Mouse (Mus musculus) spleen, adult 18-20 months (tissue): ENCODE results near the gene Ttc28.

Experiments used
- DNase-seq, 2 experiments: peaks; one replicate each; pipeline ENCODE4 v3.0.0; 2022; ENCODE audit warnings: mixed read lengths in 2 of 2

Ttc28 gene

DNA sequence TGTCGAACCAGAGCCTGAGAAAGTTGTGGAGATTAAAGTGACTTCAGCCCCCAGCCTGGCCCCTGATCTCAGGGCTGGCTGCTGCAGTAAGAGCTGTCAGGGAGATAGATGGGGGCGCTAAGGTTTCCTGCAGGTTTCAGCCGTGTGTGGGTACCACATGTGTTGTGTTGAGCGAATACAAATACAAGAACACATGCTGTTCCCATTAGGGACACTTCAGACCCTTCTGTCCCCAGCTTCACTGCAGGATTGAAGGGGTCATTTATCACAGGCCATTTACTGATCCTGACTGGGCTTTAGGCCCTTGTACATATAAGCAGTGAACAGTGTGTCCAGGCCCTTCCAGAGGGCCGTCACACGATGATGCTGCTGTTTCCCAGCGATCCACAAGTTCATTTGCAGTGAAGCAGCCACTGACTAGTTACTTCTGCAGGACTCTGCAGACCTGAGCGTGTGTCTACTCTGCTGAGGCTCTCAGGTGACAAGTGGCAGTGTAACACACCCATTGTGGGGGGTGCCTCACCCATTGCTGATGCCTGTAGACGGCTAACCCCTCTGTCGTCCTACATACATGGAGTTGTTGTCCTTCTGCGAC is 258.7 kb downstream of the Ttc28 start:
- no peak for DNase-seq

DNA sequence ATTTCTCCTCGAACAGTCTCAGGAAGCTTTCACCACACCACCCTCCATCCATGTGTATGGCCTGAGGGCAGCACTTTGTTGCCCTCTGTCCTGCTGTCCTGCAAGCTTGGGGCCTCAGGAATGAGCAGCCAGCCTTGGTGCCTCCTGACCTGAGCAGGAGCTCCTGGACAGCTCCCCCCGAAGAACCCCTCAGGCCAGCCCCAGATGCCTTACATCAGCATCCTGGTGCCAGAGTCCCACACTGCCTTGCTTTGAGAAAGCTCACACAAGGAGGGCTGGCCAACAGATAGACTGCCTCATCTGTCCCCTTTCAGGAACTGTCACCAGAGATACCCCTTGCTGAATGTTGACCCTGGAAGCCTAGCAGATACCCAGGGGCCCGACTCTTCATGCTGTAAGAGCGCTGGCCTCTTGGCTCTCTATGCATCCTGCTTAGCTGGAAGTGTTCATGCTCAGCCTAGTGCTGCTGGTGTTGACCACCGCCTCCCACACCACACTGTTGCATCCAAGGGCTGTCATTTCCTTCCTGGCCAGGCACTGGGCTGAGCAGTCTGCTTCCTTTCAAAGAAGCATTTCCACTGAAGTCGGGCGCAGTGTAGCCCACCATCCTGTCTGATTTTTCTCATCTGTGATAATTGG is 259.4 kb downstream of the Ttc28 start:
- no peak for DNase-seq

DNA sequence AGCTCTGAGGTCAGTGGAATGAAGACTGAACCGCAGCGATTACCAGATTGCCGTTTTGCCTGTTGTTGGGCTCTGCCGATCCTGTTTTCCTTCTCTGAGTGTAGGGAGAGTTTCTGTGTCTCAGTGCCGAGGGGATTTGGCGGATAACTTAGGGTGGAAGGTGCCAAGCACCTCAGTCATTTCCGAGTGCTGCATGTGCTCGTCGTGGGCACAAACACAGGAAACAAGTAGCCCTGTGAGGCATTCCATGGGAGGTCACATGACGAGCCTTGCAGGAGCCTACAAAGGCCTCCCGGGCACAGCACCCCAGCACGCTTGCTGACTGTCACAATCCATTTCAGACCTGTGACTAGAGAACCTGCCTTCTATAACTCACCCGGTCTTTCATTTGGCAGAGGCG is 260.0 kb downstream of the Ttc28 start:
- no peak for DNase-seq

DNA sequence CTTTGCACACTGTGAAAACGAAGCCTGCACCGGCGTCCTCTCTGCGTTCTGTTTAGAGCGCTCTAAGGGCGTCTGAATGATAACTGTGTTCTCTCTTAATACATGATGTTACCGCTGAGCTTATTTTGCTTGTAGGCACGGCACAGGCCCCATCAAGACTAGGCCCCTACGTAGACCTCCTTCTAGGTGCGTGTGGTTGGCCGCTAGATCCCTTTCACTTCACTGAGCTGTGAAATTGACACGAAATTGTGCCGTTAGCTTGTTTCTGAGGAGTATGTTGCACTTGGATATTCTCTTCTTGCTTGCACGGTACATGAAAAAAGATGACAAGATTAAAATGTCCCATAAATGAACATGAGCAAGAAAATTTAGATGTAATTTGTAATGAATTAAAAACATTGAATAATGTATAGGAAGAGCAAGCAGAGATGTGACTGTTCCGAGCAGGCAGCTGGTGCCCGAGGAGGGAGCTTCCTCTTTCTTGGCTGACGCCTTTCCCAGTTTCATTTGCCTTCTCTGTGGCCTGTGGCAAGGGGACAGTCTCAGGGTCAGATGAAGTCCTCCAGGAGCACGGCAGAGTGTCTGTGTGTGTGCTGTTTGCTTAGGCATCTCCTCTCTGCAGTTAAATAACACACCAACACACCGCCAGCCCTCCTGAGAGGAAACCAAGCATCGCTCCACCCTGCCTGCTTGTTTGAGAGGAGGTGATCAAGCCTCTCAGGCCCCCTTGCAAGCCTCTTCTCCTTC is 261.7 kb downstream of the Ttc28 start:
- DNase-seq, result peak; percentile 21 to 39

DNA sequence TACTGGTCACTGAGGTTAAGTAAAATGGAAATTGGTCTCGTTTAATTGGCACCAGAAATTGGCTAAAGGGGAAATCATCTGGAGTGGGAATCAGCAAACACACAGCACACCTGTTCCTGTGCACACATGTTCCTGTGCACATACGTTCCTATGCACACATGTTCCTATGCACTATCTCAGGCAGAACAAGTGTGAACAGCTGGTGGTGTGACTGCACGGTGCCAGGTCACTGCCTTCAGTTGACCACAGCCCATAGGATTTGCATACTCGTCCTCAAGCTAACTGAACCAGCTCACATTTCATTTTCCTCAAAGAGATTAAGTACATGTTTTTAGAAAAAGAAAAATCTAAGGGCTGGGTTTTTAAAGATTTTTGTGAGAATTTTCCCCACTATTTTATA is 263.2 kb downstream of the Ttc28 start:
- peak; percentile 15 to 18 for DNase-seq

DNA sequence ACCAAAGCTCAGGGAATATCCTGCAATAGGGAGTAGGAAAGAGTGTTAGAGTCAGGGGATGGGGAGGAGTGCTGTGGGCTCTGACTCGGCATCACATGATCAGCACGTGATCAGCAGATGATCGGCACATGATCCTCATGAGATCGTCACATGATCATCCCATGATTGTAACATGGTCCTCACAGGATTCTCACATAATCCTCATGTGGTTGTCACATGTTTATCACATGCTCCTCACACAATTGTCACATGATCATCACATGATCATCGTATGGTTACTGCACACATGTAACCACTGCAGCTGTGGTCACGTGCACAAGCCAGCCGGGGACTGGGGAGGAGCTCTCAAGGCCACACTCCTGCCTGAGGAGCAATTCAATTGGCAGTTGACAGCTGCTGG is 264.8 kb downstream of the Ttc28 start:
- DNase-seq, result no peak

DNA sequence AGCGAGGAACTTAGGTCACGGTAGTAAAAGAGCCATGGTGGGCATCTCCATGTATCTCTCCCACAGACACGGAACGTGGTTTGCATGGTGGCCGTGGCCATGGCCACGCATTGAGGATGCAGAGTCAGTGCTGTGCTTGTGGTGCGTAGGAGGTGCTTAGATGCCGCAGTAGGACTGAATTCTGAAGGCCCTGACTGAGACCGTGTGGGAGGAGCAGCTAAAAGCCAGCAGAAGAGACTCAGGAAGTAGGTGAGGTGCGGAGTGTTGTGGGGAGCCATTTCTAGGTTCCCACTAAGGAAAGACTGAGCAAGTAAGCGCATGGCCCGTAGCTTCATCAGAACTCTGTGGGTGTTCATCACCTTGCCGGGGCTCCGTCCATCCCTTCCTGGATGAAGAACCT is 271.0 kb downstream of the Ttc28 start:
- no peak for DNase-seq

DNA sequence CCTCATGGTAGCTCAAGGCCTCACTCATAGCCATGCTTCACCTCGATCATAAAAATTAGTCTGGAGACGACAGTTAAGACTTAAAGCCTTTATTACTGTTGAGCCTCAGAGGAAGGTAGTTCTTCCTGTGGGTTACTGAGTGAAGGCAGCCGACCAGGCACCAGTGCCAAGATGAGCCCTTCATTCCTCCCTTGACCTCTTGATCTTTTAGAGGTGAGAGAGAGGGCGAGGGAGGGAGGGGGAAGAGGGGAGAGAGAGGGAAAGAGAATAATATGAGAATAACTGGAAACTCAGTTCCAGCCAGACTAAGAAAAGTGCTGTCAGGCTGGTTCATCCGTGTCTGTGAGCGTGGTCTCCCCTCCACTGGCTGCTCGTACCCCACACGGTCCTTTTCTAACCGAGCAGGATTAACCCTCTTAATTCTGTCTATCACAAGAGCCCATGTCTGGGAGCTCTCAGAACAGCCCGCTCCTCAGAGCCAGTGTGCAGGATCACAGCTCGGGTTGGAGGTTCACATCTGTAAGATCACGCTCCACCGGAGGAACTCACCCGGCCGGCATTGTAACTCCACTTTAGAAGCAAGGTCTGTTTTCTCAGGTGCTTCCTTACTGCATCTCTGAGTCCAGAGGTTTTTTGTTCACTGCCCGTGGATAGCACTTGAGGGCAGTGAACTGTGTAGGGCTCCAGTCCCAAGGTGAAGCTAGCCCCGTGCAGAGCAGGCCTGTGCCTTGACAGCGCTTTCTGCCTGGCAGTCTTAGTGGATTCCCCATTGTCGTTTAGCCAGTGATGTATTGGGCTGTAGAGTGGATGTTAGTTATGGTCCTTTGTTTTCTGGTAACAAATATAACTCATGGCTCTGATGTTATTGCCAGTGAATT is 272.5 kb downstream of the Ttc28 start:
- DNase-seq, result no peak

DNA sequence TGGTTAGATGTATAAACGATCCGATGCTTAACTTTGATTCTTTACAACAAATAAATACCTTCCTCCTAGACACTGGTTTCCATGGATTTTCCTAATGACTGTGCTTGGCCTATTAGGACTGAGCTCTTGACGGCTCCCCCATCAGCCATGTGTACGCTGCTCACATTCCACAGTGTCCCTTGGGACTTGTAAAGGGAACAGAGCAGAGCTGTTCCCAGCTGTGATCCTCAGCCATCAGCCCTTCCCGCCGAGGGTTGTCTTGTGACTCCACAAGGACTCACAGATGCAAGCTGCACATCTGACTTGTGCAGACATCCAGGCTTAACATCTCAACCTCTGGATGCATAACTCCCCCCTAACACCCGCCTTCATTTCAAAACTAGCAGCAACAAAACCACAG is 275.0 kb downstream of the Ttc28 start:
- no peak for DNase-seq

DNA sequence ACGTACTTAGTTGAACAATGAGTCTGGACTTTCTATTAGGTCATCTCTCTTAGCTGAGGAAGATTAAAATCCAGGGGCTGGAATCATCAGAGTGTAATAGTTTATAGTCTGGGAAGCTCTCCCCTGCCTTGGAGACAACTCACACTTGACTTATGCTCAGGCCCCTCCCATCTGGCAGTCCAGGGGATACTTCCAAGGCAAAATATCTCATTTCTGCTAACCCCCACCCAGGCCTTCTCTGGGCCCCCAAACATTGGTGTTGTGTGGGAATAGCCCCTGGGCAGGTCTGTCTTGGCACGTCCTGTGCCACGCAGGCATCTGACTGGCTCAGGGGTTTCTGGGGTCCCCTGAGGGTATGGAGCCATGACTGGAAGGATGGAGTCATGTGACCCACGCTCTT is 275.7 kb downstream of the Ttc28 start:
- no peak for DNase-seq

DNA sequence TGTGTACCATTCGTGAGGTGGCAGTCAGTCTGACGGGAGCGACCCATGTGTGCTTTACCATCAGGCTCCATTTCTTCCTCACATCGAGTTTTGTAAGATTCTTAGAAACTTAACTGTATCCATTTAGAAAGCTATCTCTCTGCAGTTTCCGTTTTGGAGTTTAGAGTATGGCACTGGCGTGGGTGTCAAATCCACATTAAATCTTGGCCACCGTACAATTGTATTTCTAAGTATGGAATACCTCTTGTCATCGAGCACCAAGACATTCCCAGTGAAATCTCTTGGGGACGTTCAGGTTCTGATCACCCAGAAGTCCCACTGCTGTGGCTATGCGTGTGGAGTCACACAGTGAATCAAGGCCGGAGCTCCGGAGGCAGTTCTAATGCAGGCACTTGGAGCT is 276.3 kb downstream of the Ttc28 start:
- no peak for DNase-seq

DNA sequence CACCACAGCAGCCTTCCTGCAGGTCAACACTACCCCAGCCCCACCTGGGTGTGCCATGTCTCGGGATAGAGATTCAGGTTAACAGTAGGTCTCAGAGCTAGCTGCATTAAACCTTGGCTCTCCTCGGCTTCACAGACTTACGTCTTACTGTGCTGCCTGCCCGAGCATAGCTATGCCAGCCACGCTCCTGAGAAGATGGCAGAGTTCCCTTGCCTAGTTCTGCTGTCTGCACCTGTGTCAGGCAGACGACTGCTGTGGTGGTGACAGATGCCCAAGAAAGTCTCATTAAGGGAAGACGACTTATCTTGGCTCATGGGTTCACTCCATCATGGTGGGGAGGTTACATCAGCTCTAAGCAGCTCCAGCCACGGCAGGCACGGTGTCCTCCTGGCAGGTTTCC is 278.7 kb downstream of the Ttc28 start:
- no peak for DNase-seq

DNA sequence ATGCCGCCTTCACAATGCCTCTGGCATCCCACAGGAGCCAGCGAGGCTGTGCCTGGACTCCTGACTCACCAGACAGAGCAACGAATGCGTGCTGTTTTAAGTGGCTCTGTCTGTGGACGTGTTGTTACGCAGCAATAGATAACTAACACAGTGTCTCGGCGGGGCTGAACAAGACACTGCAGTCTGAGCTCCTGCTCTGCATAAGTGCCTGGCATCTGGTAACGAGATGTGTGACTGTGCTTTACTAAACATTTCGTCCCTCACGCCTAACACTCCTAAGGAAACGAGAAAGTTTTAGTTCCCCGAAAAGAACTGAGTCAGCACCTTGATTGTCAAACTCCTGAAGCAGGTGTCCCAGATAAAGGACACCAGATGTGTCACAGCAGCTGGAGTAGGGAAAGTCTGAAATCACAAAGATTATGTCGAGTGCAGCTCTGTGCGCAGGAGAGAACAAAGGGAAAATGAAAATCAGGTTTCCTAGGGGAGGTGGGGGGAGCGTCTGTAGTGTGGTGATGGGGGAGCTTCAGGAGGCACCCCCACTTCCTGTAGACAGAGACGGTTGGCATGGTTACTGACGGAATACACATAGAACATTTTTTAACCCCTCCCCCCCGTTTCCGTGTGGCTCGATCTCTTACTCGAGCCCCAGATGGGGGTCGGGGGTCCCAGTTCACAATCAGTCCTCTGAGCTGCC is 280.2 kb downstream of the Ttc28 start:
- DNase-seq, result no peak

DNA sequence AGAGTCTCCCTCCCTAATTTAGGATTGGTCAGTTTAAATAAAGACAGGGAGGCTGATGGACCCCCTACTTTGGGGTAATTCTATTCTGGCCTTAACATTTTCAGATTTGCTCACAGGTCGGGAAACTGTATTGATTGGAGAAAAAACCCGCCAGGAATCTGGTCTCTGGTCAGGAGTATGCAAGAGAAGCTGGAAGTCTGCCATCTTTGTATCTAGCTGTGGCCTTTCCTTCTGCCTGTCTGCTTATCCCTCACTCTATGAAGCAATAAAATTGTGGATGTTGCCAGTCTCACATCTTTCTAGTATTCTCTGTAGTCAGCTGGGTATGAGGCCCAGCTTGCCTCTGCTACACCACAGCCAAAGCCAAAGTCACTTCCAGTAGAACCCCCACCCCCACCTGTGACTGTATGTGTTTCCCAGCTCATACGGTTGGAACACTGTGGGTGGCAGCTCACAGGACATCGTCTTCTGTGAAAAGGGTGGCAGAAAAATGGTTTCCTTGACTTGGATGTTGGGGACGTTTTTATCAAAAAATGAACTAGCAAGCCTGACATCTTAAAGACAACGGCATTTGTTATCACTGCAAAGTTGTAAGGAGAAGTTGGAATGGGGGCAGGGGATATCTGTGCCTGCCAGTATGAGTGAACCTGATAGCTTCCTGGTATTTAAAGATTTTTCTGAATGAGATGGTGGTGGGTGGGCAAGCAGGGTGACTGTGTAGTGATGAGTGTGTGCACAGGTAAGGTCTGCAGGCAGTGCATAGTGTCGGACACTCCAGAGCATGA is 281.7 kb downstream of the Ttc28 start:
- no peak for DNase-seq

DNA sequence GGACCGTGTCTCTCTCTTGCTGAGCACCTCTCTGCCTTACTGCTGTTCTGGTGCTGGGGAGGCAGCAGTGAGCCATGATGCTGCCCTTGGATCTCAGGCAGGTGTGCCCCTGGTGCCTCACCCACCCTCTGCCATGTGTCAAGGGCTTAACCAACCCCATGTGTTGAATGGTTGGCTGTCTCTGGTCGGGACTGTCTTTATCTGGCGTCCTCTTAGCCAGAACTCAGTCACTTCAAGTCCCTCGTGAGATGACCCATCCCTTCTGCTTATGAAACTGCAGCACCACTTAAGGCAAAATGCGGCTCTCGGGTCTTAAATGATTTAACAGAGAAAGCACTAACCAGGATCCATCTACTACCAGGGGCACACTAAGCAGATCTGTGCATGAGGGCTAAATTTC is 283.3 kb downstream of the Ttc28 start:
- no peak for DNase-seq

DNA sequence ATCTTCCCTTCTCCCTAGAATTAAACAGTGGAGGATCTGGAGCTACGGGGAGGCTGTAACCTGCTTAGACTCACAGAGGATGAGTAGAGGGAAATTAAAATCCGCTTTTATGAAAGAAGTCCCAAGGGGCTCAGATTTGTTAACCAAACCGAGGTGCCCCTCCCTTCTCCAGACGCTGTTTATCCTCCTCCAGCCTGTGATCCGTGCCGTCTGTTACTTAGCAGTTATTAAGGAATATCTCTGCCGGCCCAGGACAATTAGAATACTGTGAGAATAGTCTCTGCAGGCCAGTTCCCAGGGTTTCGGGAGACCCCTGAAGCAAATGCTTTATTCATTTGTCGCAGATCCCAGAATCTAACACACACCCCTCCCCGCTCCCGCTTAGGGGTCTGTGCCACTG is 283.8 kb downstream of the Ttc28 start:
- no peak for DNase-seq

DNA sequence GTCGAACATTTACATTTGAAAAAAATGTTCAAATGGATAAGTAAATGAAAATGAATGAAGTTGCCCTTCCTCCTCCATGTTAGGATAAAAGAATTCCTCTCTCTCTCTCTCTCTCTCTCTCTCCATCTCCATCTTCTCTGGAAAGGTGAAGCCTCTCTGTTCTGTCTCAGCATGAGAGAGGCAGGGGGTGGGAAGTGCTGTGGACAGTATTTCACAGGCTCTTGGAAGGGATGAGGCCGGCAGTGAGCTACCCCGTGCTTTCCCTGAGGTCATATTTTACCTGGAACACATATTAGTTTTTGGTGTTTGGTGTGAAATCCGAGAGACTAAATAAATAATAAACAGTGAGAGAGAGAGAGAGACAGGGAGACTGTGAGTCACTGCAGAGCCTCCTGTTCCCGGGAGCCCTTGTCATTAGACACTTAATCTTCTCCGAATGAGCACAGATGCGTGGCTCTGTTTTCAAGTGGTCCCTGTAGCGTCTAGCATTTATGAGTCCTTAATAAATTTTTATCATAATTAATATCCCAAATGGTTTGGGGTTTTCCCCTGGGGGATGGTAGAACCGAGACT is 284.8 kb downstream of the Ttc28 start:
- no peak for DNase-seq

DNA sequence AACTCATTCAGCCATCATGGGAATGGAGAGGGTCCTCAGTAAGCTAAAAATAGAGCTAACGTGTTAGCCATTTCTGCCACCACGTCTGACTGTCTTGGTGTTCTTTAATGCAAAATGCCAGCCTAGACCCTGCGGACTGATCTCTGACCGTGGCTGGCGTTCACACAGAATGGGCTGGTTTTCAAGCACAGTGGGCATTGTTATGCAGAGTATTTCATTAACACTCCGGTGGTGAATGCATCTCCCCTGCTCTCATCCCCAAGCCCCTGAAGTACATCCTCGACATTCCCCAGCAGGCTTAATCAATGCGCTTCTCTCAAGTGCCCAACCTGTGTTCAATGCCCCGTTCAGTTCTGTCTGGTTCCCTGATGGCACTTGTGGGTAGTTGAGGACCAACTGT is 290.8 kb downstream of the Ttc28 start:
- no peak for DNase-seq

DNA sequence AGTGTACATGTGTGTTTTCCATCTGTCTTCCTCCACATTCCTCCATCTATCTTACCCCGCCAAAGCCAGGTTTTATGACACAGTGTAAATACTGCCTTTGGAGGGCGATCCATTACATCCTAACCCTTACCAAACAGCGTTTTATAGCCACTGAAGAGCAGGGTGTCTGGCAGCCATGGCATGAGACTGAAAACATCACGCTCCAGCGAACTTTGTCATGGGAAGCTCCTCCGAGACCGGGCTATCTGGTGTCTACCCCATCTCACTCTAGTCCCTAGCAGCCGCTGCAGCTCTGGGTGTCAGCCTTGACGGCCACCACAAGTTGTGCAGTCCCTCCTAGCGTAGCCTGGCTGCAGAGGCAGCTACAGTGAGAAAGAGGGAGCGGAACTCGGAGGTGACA is 295.8 kb downstream of the Ttc28 start:
- DNase-seq, result no peak

DNA sequence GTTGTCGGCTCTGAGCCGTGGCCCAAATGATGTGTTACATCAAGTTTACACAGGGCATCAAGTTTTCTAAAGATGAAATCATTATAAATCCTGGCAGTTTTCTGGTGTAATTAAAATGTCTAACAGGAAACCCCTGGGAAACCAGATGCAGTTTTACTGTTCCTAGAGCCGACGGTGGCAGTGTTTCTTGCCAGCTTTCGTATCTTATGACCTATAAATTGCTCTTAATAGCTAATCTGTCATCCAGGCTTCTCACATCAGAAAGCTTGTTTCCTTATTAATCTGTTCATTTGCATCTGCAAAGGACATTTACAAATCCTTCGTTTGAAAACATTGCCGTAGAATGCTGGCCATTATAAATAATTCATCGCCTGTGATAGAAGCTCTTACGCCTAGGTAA is 296.2 kb downstream of the Ttc28 start:
- DNase-seq, result no peak

DNA sequence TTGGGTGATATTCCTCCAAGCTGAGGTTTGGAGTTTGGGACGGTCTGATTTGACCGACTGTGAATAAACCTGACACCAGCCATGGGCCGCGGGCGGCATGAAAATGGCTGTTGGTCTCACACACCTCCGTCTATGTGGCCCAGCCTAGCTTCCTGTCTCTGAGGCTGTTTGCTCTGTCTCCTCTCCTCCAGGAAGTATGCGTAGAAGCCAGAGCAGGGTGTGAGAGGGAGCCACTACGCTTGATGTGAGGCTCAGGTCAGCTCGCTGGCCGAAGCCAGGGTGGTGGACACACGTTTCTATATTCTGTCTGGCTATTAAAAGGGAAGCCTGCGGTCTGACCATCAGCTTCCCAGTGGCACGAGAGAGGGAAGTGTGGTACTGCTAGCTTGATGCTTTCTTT is 296.8 kb downstream of the Ttc28 start:
- DNase-seq, result peak in 1 of 2 experiments; percentile 21
